Mouse (Mus musculus) lung, postnatal 14 days (tissue): Measurements from ENCODE around the gene Olfr693.
"Not testable (repeated sequence)": the region's sequence is repeated elsewhere in the genome, so short reads cannot be mapped to it uniquely, and the experiment has no call there.

Experiments used
- DNase-seq: peaks from one replicate; pipeline ENCODE4 v3.0.0; 2021

Gene Olfr693

GRCm38 (mm10) chr7:106680484-106680883 lies at the start of gene Olfr693:
Gene Olfr693, minus strand, starts transcription at chr7:106680584.
- no peak for DNase-seq

GRCm38 (mm10) chr7:106725654-106726053 lies 45.3 kb upstream of the Olfr693 start:
- not testable (repeated sequence) for DNase-seq

GRCm38 (mm10) chr7:106716296-106716695 lies 35.9 kb upstream of the Olfr693 start, which contains the start of gene Olfr695:
Gene Olfr695, minus strand, starts transcription at chr7:106716396.
- no peak for DNase-seq

GRCm38 (mm10) chr7:106711463-106711862 lies 31.1 kb upstream of the Olfr693 start:
- no peak for DNase-seq

GRCm38 (mm10) chr7:106707705-106708104 lies 27.3 kb upstream of the Olfr693 start:
- DNase-seq = not testable (repeated sequence)

GRCm38 (mm10) chr7:106696891-106697290 lies 16.5 kb upstream of the Olfr693 start:
- DNase-seq = no peak

- no peak for DNase-seq
These were observed 12.6 kb upstream of the Olfr693 start for GRCm38 (mm10) chr7:106692976-106693375.

- DNase-seq = no peak
These were observed 11.3 kb upstream of the Olfr693 start, which contains the start of gene Olfr694 for GRCm38 (mm10) chr7:106691714-106692113. Gene Olfr694, minus strand, starts transcription at chr7:106691814.

GRCm38 (mm10) chr7:106685382-106685781 lies 5.0 kb upstream of the Olfr693 start:
- no peak for DNase-seq

GRCm38 (mm10) chr7:106652344-106652652 lies 28.1 kb downstream of the Olfr693 start:
- no peak for DNase-seq

- no peak for DNase-seq
These were observed 28.6 kb downstream of the Olfr693 start for GRCm38 (mm10) chr7:106651555-106652343.

GRCm38 (mm10) chr7:106649774-106650173 lies 30.6 kb downstream of the Olfr693 start:
- DNase-seq = no peak

- DNase-seq = no peak
These were observed 35.1 kb downstream of the Olfr693 start for GRCm38 (mm10) chr7:106645261-106645660.

GRCm38 (mm10) chr7:106644222-106644870 lies 36.0 kb downstream of the Olfr693 start:
- no peak for DNase-seq

- DNase-seq = no peak
These were observed 39.5 kb downstream of the Olfr693 start for GRCm38 (mm10) chr7:106640839-106641238.

- DNase-seq = no peak
These were observed 44.8 kb downstream of the Olfr693 start for GRCm38 (mm10) chr7:106635560-106635959.
